Mouse (Mus musculus): ENCODE data around the gene Bloc1s2.
A peak's percentile ranks its signal among the peaks of the same experiment; 100 is the strongest.
"Not testable (repeated sequence)": the region's sequence is repeated elsewhere in the genome, so short reads cannot be mapped to it uniquely, and the experiment has no call there.

The Bloc1s2 gene

GRCm38 (mm10) chr19:44121137-44121536 is 25.1 kb downstream of the Bloc1s2 start:
- no peak for DNase-seq

GRCm38 (mm10) chr19:44120686-44121085 is 25.6 kb downstream of the Bloc1s2 start:
- not testable (repeated sequence) for DNase-seq

- DNase-seq: no peak
These were observed 28.5 kb downstream of the Bloc1s2 start for GRCm38 (mm10) chr19:44117793-44118192.

- DNase-seq: no peak
These were observed 34.5 kb downstream of the Bloc1s2 start for GRCm38 (mm10) chr19:44111706-44112105.

- DNase-seq: no peak
These were observed 35.9 kb downstream of the Bloc1s2 start for GRCm38 (mm10) chr19:44110356-44110755.

DNA sequence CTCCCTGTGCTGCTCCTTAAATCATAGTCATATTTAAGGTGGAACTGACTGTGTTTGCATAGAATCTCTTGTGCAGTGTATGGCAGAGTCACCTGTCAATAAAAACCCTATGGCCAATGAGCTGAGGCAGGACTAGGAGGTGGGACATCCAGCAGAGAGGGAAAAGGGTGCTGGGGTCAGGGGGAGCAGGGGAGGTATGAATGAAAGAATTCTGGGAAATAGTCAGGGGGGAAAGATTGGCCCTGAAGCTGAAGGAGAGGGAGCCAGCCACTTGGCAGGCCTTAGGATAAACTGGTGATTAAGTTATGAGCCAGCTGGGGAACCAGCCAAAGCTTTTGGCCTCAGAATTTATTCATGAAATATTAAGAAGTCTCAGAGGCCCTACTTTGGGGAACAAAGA is 37.2 kb downstream of the Bloc1s2 start:
- DNase-seq: peak; percentile 6

- DNase-seq: no peak
These were observed 38.4 kb downstream of the Bloc1s2 start for GRCm38 (mm10) chr19:44107661-44108521.

DNA sequence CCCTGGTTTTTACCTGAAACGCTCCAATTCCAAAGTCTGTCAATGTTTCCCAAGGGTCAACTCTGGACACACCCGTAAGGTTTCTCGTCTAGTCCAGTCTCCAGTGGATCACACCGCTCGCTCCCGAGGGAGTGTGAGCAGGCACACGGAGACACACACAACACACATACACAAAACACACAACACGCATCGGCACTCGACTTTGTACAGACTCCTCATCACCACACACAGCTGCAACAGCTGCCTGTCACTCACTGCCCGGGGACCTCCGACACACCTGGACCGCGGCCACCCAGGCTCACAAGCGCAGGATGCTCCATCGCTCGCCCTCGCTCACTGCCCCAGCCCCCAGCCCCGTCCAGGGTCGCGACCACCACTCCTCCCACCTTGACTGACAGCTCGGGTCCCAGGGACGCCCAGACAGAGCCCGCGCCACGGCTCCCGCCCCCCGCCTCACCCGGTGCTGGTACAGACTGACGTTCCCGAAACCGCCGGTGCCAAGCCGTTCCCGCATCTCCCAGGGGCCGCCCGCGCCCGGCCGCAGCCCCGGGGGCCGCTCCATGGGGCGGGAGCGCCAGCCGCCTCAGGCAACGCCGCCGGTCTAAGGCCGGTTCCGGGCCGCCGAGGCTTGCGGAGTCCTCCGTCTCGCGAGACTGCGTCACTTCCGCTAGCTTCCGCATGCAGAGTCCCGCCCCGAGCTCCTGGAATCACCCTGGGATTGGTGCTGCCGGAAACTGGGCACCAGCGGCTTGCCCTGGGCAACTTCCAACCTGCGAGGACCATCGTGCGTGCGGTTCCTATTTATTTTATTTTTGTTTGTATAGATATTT is 39.2 kb downstream of the Bloc1s2 start, which contains the start of gene Chuk:
Gene Chuk (minus strand): TSS at position 650 of the 830 bp plus-strand sequence.
- peak; percentile 92 for DNase-seq

DNA sequence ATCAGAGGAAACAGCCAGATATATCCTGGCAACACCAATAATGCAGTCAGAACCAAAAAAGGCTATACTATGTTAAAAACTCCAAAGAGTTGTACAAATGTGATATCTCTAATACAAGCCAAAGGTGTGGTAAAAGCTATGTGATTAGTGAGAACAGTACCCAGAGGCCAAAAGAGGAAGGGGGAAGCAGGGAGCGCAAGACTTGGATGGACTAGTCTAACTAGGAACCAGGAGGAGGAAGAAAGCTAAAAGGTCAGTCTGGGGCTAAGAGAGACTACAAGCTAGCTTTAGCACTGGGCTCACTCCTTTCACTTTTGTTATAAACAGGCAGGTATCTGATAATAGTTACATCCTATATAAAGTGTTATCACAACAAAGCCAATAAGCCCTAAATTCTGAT is 41.9 kb downstream of the Bloc1s2 start:
- no peak for DNase-seq

- DNase-seq: no peak
These were observed 43.2 kb downstream of the Bloc1s2 start for GRCm38 (mm10) chr19:44103001-44103400.

DNA sequence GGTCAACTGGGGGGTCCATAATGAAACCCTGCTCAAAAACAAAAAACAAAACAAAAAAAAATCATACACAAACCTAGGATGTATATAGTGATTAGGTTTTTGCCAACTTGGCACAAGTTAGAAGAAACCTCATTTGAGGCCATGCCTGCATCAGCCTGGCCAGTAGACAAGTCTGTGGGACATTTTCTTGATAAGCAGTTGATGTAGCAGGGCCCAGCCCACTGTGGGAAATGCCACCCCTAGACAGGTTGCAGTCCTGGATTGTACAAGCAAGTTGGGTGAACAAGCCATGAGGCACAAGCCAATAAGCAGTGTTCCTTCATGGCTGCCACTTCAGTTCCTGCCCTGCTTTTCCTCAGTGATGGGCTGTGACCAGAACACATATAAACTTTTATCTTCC is 45.4 kb downstream of the Bloc1s2 start:
- no peak for DNase-seq

Measured in cerebellum, adult 11 months (tissue).